Mouse (Mus musculus): ENCODE measurements around the gene Fbxl19.

DNA sequence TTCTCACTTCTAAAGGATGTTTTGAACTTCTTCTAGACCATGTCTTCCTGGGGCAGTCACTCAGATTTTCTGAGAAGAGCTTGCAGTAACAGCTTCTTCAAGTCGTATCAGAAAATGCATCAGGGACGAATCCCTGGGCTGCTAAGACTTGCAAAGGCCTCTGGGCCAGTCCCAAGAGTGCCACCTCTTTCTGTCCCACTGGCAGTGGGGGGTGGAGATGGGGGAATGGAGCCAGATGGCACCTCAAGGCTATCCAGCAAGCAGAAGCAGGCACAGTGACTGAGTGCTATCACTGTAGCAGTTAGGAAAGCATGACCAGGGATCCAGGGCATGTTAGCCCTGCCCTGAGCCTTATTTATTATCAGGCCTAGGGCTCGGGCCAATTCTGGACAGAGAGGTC lies 67.9 kb downstream of the Fbxl19 start:
- TF ChIP-seq CTCF (conservative IDR thresholded peaks at IDR 0.05 in 1 of 2, IDR thresholded peaks at IDR 0.05 in 1 of 2; ENCODE audit: low read depth in 2 of 2, low read length in 2 of 2) = no peak
- TF ChIP-seq ZKSCAN1 (IDR thresholded peaks at IDR 0.05; ENCODE audit: borderline replicate concordance, low read depth, low read length) = no peak
- TF ChIP-seq POLR2A (IDR thresholded peaks at IDR 0.05; ENCODE audit: low read depth, low read length) = no peak
- TF ChIP-seq EP300 (IDR thresholded peaks at IDR 0.05; ENCODE audit: low read length) = no peak
- TF ChIP-seq MAX (IDR thresholded peaks at IDR 0.05; ENCODE audit: low read length) = no peak
- TF ChIP-seq JUND (conservative IDR thresholded peaks at IDR 0.05; ENCODE audit: low read depth, low read length) = no peak
- no peak for TF ChIP-seq POLR2AphosphoS2 (IDR thresholded peaks at IDR 0.05; ENCODE audit: low read depth, low read length)
- TF ChIP-seq JUN (IDR thresholded peaks at IDR 0.05; ENCODE audit: insufficient read depth, low read depth, low read length) = no peak
- no peak for TF ChIP-seq RCOR1 (conservative IDR thresholded peaks at IDR 0.05; ENCODE audit: low read depth, low read length)
- TF ChIP-seq NRF1 (IDR thresholded peaks at IDR 0.05; ENCODE audit: low read depth, low read length) = no peak
- no peak for TF ChIP-seq TCF12 (IDR thresholded peaks at IDR 0.05; ENCODE audit: low read depth, low read length)
- TF ChIP-seq ELF1 (IDR thresholded peaks at IDR 0.05; ENCODE audit: low read depth, low read length) = no peak
- no peak for TF ChIP-seq MYC (IDR thresholded peaks at IDR 0.05; ENCODE audit: low read depth, low read length)

All from CH12.LX (cell line).